Mouse (Mus musculus): ENCODE data around the gene Selplg.

Gene Selplg

GRCm38 (mm10) chr5:113768806-113769205, 63.6 kb downstream of the Selplg start:
- DNase-seq (ENCODE audit: low spot score) = no peak

Measured in embryo, embryonic 10.5 days (tissue).